Mouse (Mus musculus) kidney, adult 18-20 months (tissue): ENCODE data around the gene Olfr1318.

Experiments
- DNase-seq: peaks from one replicate; pipeline ENCODE4 v3.0.0; 2021

Gene Olfr1318

GRCm38 (mm10) chr2:112153898-112154297 lies at the start of gene Olfr1318:
Olfr1318 (plus strand) TSS chr2:112154198.
- no peak for DNase-seq

- no peak for DNase-seq
Measured at GRCm38 (mm10) chr2:112115340-112115739, 38.7 kb upstream of the Olfr1318 start, which contains the start of gene Olfr1315-ps1. Olfr1315-ps1 (minus strand) TSS chr2:112115440.

- DNase-seq, result no peak
Measured at GRCm38 (mm10) chr2:112134877-112135276, 19.1 kb upstream of the Olfr1318 start, which contains the start of gene Olfr1316. Olfr1316 (minus strand) TSS chr2:112134977.

- DNase-seq, result no peak
Measured at GRCm38 (mm10) chr2:112140029-112140428, 14.0 kb upstream of the Olfr1318 start, which contains the start of gene Olfr1317. Olfr1317 (plus strand) TSS chr2:112140329.

- DNase-seq, result peak; percentile 20
Measured at GRCm38 (mm10) chr2:112196859-112197258, 42.9 kb downstream of the Olfr1318 start.

- no peak for DNase-seq
Measured at GRCm38 (mm10) chr2:112203056-112203455, 49.1 kb downstream of the Olfr1318 start.
